Mouse (Mus musculus) frontal cortex, postnatal 14 days (tissue): ENCODE measurements at regions not wholly inside any gene's neighbourhood (a gene's known extent, or its start where the extent isn't known, plus 50 kb on each side); places are given as distances from the start of the nearest gene placed in this dataset.

ENCODE experiments used
- DNase-seq, 2 experiments: peaks; one replicate each; pipeline ENCODE4 v3.0.0; 2022; ENCODE audit warnings: low spot score in 2 of 2

- DNase-seq = no peak
Measured at GRCm38 (mm10) chr3:121902246-121902645, 50.1 kb upstream of the Arhgap29 start.

DNA sequence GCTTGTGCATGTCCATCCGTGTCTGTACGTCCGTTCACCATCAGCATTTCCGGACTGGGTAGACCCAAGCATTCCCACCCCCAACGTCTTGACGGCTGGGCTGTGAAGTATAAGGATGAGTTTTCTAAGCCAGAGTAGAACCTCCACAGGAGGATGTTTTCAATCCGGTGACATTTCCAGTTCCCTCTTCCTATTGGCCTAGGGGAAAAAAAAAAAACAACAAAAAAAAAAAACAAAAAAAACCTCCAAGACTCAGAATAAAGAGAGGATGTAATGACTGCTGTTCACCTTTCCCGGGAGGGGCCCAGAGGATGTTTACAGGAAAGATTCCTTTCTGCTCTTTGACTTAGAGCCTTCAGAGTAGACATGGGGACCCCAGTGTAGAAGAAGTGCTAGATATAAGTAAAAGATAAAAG lies 51.9 kb upstream of the Arhgap29 start:
- DNase-seq = no peak

- no peak for DNase-seq
Measured at GRCm38 (mm10) chr3:121897821-121898574, 54.3 kb upstream of the Arhgap29 start.

DNA sequence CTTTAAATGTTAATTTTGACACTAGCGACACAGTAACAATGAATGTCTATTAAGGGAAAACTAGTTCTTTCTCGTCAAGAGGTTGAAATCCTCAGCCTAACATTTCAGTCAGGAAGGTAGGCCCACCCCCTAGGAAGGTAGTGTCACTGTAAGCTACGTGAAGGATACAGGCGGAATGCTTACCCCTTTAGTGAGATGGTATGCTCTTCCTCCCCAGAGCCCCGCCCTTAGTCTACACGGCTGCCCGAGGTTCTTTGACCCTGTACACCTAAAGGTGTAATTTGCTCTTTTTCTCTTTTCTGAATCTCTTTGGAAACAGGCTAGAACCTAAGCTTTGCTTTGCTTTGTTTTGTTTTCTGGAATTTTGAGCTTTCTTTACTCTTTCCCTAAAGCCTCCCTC lies 58.7 kb upstream of the Arhgap29 start:
- DNase-seq = no peak

- no peak for DNase-seq
Measured at GRCm38 (mm10) chr3:121892675-121893074, 59.7 kb upstream of the Arhgap29 start.

- no peak for DNase-seq
Measured at GRCm38 (mm10) chr3:121891338-121891737, 61.0 kb upstream of the Arhgap29 start.

DNA sequence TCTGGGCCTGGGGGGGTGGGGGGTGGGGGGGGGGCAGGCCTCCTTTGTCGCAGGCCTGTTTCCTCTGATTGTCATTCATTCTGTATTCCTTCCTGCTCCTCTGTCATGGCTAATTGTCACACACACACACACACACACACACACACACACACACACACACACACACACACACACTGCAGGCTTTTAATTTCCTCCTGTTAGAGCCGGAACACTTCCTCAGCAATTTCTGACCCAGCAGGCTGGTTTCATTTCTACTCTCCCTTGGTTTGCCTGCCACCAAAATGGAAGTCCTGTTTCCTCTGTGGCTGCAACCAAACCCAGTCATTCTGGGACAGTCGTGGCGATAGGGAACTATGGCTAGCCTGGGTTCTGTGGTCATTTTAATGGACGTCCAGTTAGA lies 61.8 kb upstream of the Arhgap29 start:
- no peak for DNase-seq

- DNase-seq = no peak
Measured at GRCm38 (mm10) chr3:121886870-121887605, 65.3 kb upstream of the Arhgap29 start.

GRCm38 (mm10) chr3:121886309-121886708 lies 66.0 kb upstream of the Arhgap29 start:
- no peak for DNase-seq

GRCm38 (mm10) chr3:121885265-121886178 lies 66.8 kb upstream of the Arhgap29 start:
- DNase-seq = no peak

- peak; percentile 87 to 95 for DNase-seq
Measured at GRCm38 (mm10) chr3:121884328-121885248, 67.8 kb upstream of the Arhgap29 start.

DNA sequence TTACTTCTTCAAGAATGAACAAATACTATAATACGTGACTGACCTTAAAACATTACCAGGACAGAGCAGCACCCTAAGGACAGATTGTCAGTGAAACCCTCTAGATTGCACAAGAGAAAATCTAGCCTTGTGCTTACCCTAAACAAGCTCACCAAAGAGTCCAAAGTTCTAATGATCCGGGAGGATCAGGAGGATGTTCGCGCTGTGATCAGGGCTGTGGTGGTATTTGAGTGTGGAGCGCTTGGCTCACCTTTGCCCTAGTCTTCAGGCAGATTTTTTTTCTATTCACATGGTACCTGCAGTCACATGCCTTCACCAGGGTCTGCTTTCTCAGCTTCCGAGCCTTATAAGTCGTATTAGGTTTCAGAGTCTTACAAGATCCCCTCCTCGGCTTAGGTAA lies 65.3 kb upstream of the Abcd3 start:
- DNase-seq = no peak

- no peak for DNase-seq
Measured at GRCm38 (mm10) chr3:121875072-121875471, 60.0 kb upstream of the Abcd3 start.

DNA sequence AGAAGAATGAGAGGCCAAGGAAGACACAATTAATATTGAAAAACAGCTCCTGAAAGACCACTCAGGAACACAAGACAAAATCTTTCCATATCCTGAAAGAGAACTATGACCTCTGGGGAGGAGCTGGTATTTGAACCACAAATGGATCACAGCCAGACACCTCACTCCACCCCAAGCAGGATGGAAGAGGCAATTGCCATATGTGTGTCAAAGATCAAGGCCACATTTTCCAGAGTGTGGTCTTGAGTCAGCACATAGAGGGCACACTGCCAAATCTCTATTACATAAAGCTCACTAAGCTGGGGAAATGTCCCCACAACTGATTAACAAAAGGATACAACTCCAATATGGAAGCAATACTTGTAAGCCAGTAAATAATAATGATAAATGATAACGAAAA lies 59.5 kb upstream of the Abcd3 start:
- DNase-seq = no peak

DNA sequence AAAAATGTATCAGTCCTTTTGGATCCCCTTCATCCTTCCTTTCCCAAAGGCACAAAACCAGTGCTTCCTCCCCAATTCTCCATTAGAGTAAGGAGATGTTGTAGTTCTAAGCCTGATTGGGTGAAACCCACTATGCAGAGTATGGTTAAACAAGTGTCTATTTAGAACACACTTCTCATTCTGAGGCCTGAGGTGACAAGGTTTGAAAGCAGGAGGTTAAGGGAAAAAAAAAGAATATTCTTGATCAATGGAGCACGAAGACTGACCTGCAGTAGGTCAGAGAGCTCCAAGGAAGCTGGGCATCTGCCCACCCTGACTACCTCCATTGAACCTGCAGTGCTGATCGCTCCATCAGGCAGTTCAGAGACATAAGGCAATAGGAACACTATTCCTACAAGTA lies 58.5 kb upstream of the Abcd3 start:
- no peak for DNase-seq

- DNase-seq = no peak
Measured at GRCm38 (mm10) chr3:121872685-121873084, 57.6 kb upstream of the Abcd3 start.

DNA sequence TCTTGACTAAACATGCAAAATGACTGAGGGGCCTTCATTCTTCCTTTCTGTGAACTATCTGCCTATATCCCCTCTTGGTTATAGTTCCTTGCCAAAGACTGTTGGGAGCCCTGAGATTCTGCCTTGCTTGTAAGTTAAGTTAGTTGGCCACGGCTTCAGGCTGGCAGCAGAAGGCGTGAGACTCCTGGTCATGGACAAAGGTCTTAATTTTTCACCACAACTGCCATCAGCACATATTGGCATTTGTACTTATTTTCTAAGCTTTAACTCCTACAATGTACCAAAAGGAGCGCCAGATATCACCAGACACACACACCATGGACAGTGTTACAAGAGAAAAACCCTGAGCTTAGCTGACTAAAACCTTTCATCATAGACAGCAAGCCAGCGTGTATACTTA lies 56.7 kb upstream of the Abcd3 start:
- DNase-seq = no peak

DNA sequence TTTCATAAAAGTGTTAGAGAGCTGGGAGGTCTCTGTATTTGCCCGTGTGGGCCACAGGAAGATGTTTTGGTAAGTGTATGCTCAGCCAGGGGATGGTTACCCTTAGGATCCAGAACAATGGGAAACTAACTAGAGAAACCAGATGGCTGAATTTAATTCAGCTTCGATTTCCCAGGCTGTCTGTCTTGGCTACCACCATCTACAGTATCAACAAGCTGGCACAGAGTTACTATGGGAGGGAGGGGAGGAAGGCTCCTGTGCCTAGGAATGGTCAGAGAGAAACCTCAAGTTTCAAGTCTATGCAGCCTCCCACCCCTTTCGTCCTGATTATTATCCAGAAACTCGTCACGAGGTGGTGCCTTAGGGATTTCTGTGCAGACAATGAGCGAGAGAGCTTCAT lies 55.6 kb upstream of the Abcd3 start:
- no peak for DNase-seq

GRCm38 (mm10) chr3:121869694-121870093 lies 54.6 kb upstream of the Abcd3 start:
- DNase-seq = no peak

DNA sequence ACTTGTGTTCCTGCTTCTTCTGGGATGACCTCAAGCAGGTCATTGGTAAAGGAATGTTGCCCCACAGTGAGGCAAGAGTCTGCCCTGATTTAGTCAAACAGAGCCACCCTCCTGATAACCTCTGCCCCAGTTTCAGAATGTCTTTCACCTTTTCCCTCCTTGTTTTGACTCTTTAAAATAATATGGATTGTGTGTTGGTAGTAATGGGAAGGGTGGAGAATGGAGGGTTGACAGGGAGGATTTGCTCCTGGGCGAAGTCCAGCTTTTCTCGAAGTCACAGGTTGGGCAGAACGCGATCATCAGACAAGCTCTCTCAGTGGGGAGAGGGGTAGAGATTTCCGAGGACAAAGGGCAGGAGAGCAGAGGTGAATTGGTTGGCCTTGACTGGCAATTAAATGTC lies 52.2 kb upstream of the Abcd3 start:
- no peak for DNase-seq
